In the genomic region with DNA sequence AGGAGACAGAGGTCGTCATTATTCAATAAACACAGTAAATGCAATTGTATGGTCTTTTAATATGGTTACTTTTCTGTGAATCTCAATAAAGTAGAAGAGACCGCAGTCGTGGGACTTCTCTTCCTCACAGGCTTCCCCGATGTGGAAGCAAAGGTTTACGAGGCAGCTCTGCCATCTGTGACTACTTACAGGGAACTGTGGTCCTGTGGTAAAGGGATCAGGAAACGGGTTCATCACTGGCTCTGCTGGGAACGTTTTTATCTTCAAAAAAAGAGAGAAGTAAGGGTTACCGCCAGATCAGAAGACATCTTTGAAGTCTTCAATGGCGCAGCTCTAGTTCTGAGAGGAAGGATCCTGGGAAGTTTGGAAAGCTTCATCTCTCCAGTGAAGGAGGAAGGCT, we compare ENCODE assay signal across 23 mouse cellular contexts. TPM values are rescaled to one million over a fixed set of nuclear protein-coding genes. Genes with fewer than 3 reads are reported as not detected.
"Had no signal": no experiment of that assay in that cellular context is flagged by ENCODE, and none has a peak within 500 bp of the region (broad histone marks: within the 10 kb centered on the region; RNA-seq: fewer than 3 reads in every experiment).

No protein-coding gene starts in this region.

- ATAC-seq: hindbrain, embryonic 16.5 days; hindbrain, postnatal 0 days; inflammation-experienced regulatory T-cells, adult 6 months; intestine, embryonic 15.5 days; intestine, embryonic 16.5 days; intestine, postnatal 0 days had no signal

- DNase-seq: heart, postnatal 10 days; heart, postnatal 14 days; heart, postnatal 36 days; heart, postnatal 4 days; kidney, adult 11 months; kidney, adult 18-20 months; kidney, adult 2 months; kidney, adult 8-10 months; kidney, adult 9 months; kidney, postnatal 10 days; kidney, postnatal 14 days; kidney, postnatal 25 days; kidney, postnatal 36 days; kidney, postnatal 4 days; layer of hippocampus, adult 9-11 months; layer of hippocampus, postnatal 36 days had no signal

RNA-seq across cellular contexts. Expression of a gene that starts 17.5 kb away (rescaled TPM):
- total RNA-seq: hematopoietic stem cell, adult 5-6 weeks had no signal
